ENCODE assay signal across 29 mouse cellular contexts in genomic region chr13:91168486-91168885, GRCm38 (mm10). TPM values are rescaled to one million over a fixed set of nuclear protein-coding genes. Genes with fewer than 3 reads are reported as not detected.
DNase-seq lines count a peak whose midpoint lies in the region; ATAC-seq and TF ChIP-seq lines count a peak whose summit lies in the region.
"Had no signal": no experiment of that assay in that cellular context is flagged by ENCODE, and none has a peak within 500 bp of the region (broad histone marks: within the 10 kb centered on the region; RNA-seq: fewer than 3 reads in every experiment).

No protein-coding gene starts in this region.

- no peaks in the 10 kb centered on the region for H3K9me3 ChIP-seq in intestine, embryonic 15.5 days
- H3K9me3 ChIP-seq in intestine, postnatal 0 days (ENCODE audit: control insufficient read depth): no peaks in the 10 kb centered on the region
- H3K9me3 ChIP-seq in neural tube, embryonic 13.5 days: no peaks in the 10 kb centered on the region
- H3K9me3 ChIP-seq in neural tube, embryonic 15.5 days (replicated peaks): no peaks in the 10 kb centered on the region
- H3K9me3 ChIP-seq: embryonic facial prominence, embryonic 10.5 days; embryonic facial prominence, embryonic 15.5 days; forebrain, embryonic 12.5 days; hindbrain, embryonic 15.5 days; limb, embryonic 15.5 days; megakaryocyte, embryonic 14.5 days; midbrain, embryonic 12.5 days had no signal

- TF ChIP-seq CTCF in intestine, postnatal 0 days (IDR thresholded peaks at IDR 0.05; ENCODE audit: low read depth): no peak

- peak; percentile 49 for DNase-seq in forelimb bud, embryonic 11.5 days (ENCODE audit: low read depth, low spot score)
- DNase-seq in lung, postnatal 36 days: peak; percentile 20
- no peak for DNase-seq in frontal cortex, postnatal 36 days (ENCODE audit: low spot score in 2 of 2)
- DNase-seq: adrenal gland, adult 8-10 months; cerebellum, adult 8-10 months; cerebellum, postnatal 25 days; forebrain, postnatal 0 days; gastrocnemius, postnatal 14 days; heart, postnatal 10 days; kidney, adult 9 months; kidney, postnatal 10 days; layer of hippocampus, postnatal 36 days; left cerebral cortex, postnatal 4 days; right cerebral cortex, adult 18-20 months; spleen, adult 18-20 months had no signal

- no peak overlapping the region for H3K4me3 ChIP-seq in intestine, embryonic 15.5 days (replicated peaks)
- no peak overlapping the region for H3K4me3 ChIP-seq in intestine, postnatal 0 days (ENCODE audit: low read depth, low read length)
- no peak overlapping the region for H3K4me3 ChIP-seq in neural tube, embryonic 13.5 days
- no peak overlapping the region for H3K4me3 ChIP-seq in neural tube, embryonic 15.5 days (replicated peaks)
- H3K4me3 ChIP-seq: embryonic facial prominence, embryonic 10.5 days; embryonic facial prominence, embryonic 15.5 days; forebrain, embryonic 12.5 days; hindbrain, embryonic 15.5 days; limb, embryonic 15.5 days; megakaryocyte, embryonic 14.5 days; midbrain, embryonic 12.5 days; myocyte had no signal

- ATAC-seq in intestine, embryonic 15.5 days: peak; percentile 21; the same call in 1 of the 2 replicates
- ATAC-seq in intestine, postnatal 0 days: no peak
- ATAC-seq in neural tube, embryonic 13.5 days (ENCODE audit: low read depth): peak; percentile 30; the same call in 1 of the 2 replicates
- no peak for ATAC-seq in neural tube, embryonic 15.5 days (ENCODE audit: low FRiP score)
- ATAC-seq: forebrain, postnatal 0 days had no signal

- H3K27ac ChIP-seq in intestine, embryonic 15.5 days: no peak overlapping the region
- no peak overlapping the region for H3K27ac ChIP-seq in intestine, postnatal 0 days (ENCODE audit: low read depth, low read length)
- no peak overlapping the region for H3K27ac ChIP-seq in neural tube, embryonic 13.5 days (replicated peaks)
- no peak overlapping the region for H3K27ac ChIP-seq in neural tube, embryonic 15.5 days (replicated peaks)
- H3K27ac ChIP-seq: embryonic facial prominence, embryonic 10.5 days; embryonic facial prominence, embryonic 15.5 days; forebrain, embryonic 12.5 days; hindbrain, embryonic 15.5 days; limb, embryonic 15.5 days; liver, embryonic 14.5 days; midbrain, embryonic 12.5 days had no signal

- no peaks in the 10 kb centered on the region for H3K27me3 ChIP-seq in intestine, embryonic 15.5 days (replicated peaks)
- H3K27me3 ChIP-seq in intestine, postnatal 0 days (replicated peaks; ENCODE audit: control insufficient read depth, insufficient read depth, low read length): no peaks in the 10 kb centered on the region
- no peaks in the 10 kb centered on the region for H3K27me3 ChIP-seq in neural tube, embryonic 13.5 days
- no peaks in the 10 kb centered on the region for H3K27me3 ChIP-seq in neural tube, embryonic 15.5 days (replicated peaks)
- H3K27me3 ChIP-seq: embryonic facial prominence, embryonic 15.5 days; forebrain, embryonic 12.5 days; hindbrain, embryonic 15.5 days; limb, embryonic 15.5 days; midbrain, embryonic 12.5 days had no signal

- H3K36me3 ChIP-seq in intestine, embryonic 15.5 days: no peaks in the 10 kb centered on the region
- no peaks in the 10 kb centered on the region for H3K36me3 ChIP-seq in intestine, postnatal 0 days (ENCODE audit: control insufficient read depth, insufficient read depth)
- H3K36me3 ChIP-seq in neural tube, embryonic 13.5 days: no peaks in the 10 kb centered on the region
- no peaks in the 10 kb centered on the region for H3K36me3 ChIP-seq in neural tube, embryonic 15.5 days
- H3K36me3 ChIP-seq: embryonic facial prominence, embryonic 10.5 days; embryonic facial prominence, embryonic 15.5 days; forebrain, embryonic 12.5 days; hindbrain, embryonic 15.5 days; limb, embryonic 15.5 days; midbrain, embryonic 12.5 days had no signal

- WGBS in intestine, embryonic 15.5 days: 50% methylated on average over 4 of the region's 4 CpGs
- 66% methylated on average over 4 of the region's 4 CpGs for WGBS in intestine, postnatal 0 days
- WGBS in neural tube, embryonic 13.5 days: 72% methylated on average over 4 of the region's 4 CpGs
- WGBS in neural tube, embryonic 15.5 days: 58% methylated on average over 4 of the region's 4 CpGs

- no peak overlapping the region for H3K4me2 ChIP-seq in intestine, embryonic 15.5 days (replicated peaks)
- H3K4me2 ChIP-seq in intestine, postnatal 0 days (replicated peaks; ENCODE audit: low read depth): no peak overlapping the region
- no peak overlapping the region for H3K4me2 ChIP-seq in neural tube, embryonic 13.5 days
- H3K4me2 ChIP-seq in neural tube, embryonic 15.5 days: no peak overlapping the region
- H3K4me2 ChIP-seq: embryonic facial prominence, embryonic 15.5 days; forebrain, embryonic 12.5 days; heart, embryonic 11.5 days; hindbrain, embryonic 15.5 days; limb, embryonic 15.5 days; midbrain, embryonic 12.5 days had no signal

- H3K4me1 ChIP-seq in intestine, embryonic 15.5 days (replicated peaks): no peaks in the 10 kb centered on the region
- no peaks in the 10 kb centered on the region for H3K4me1 ChIP-seq in intestine, postnatal 0 days (replicated peaks; ENCODE audit: control insufficient read depth, insufficient read depth, low read length)
- peaks cover 4% of the 10 kb centered on the region; the same call in 1 of the 2 replicates for H3K4me1 ChIP-seq in neural tube, embryonic 13.5 days (replicated peaks)
- H3K4me1 ChIP-seq in neural tube, embryonic 15.5 days: 0 out of 2 replicates have a peak, but pooled peaks cover 11% of the 10 kb centered on the region
- H3K4me1 ChIP-seq: forebrain, embryonic 12.5 days had no signal

- H3K9ac ChIP-seq in intestine, embryonic 15.5 days: no peak overlapping the region
- no peak overlapping the region for H3K9ac ChIP-seq in intestine, postnatal 0 days (ENCODE audit: low read depth, low read length)
- no peak overlapping the region for H3K9ac ChIP-seq in neural tube, embryonic 13.5 days
- H3K9ac ChIP-seq in neural tube, embryonic 15.5 days (replicated peaks): no peak overlapping the region
- H3K9ac ChIP-seq: embryonic facial prominence, embryonic 15.5 days; forebrain, embryonic 12.5 days; forebrain, postnatal 0 days; hindbrain, embryonic 15.5 days; limb, embryonic 15.5 days; liver, embryonic 14.5 days; midbrain, embryonic 12.5 days had no signal

RNA-seq across cellular contexts. Expression of gene Atg10, which starts 55.3 kb away (rescaled TPM):
- 14.6 and 14.9 TPM in 2 replicates for polyA plus RNA-seq in intestine, embryonic 15.5 days (2015; fragmentation: Nextera tagmentation; extraction: Ambion mirVana)
- 24.5 and 29.1 TPM in 2 replicates for polyA plus RNA-seq in intestine, postnatal 0 days (2015; fragmentation: Nextera tagmentation; extraction: Ambion mirVana)
- polyA plus RNA-seq in neural tube, embryonic 13.5 days (2015; fragmentation: Nextera tagmentation; extraction: Ambion mirVana): 21.5 and 23.7 TPM in 2 replicates
- 14.1 and 15.9 TPM in 2 replicates for polyA plus RNA-seq in neural tube, embryonic 15.5 days (2015; fragmentation: Nextera tagmentation; extraction: Ambion mirVana)

Comparison
In these comparisons a context has a peak if more than half of its experiments do, and no peak if none do; other contexts are left out.
1. ATAC-seq: peak in intestine, embryonic 15.5 days (single experiment) and neural tube, embryonic 13.5 days (single experiment); none in intestine, postnatal 0 days (single experiment) and neural tube, embryonic 15.5 days (single experiment).
2. DNase-seq: peak in forelimb bud, embryonic 11.5 days (single experiment) and lung, postnatal 36 days (single experiment); none in frontal cortex, postnatal 36 days (0 of 2).